Mouse (Mus musculus) embryonic stem cell, embryonic (primary cell): ENCODE measurements around the gene Glyr1.

Experiments
- CTCF ChIA-PET, 4 experiments: fragments of 300-600 bp in 2 of 4; fragments of 350-600 bp in 2 of 4; sonication (Branson Sonifier 250); formaldehyde crosslinking; loops; one replicate each; lab custom pipeline; 2022; ENCODE audit warnings: inconsistent platforms in 2 of 4; lab: Charles Lee
- POLR2A ChIA-PET, 4 experiments: fragments of 300-600 bp in 2 of 4; fragments of 350-600 bp in 2 of 4; sonication (Branson Sonifier 250); formaldehyde crosslinking; loops; one replicate each; lab custom pipeline; 2022; ENCODE audit warnings: antibody characterized with exemption in 4 of 4, inconsistent platforms in 1 of 4; lab: Charles Lee

Glyr1 gene

GRCm38 (mm10) chr16:5049774-5050234 lies at the start of gene Glyr1, which contains the start of gene Ubn1:
Glyr1 (minus strand) TSS chr16:5049863.
Ubn1 (plus strand) TSS chr16:5050057.
- CTCF ChIA-PET = interaction anchor here in 2 of 4 experiments (0.5 to 1.0 kb wide), 3 partner anchors 27 to 293 kb away, joined by 3 read pairs; no protein-coding TSS in a partner anchor
- POLR2A ChIA-PET = interaction anchor here (0.6 to 3.6 kb wide), 82 partner anchors 9 to 1073 kb away, joined by 3 to 53 read pairs (median 4); partner anchors contain the start of genes Rogdi (in 3 of the 4), Anks3 (in 2 of the 4), Cdip1 (in 2 of the 4) and Mgrn1 (in 2 of the 4)

- ChIA-PET POLR2A (interaction anchor here (0.7 to 1.4 kb wide), 7 partner anchors 8 to 828 kb away, joined by 3 to 4 read pairs (median 3); partner anchors contain the start of gene Rogdi (in 1 of the 4)), CTCF (interaction anchor here in 2 of 4 experiments (0.5 to 0.6 kb wide), 2 partner anchors 18 to 210 kb away, joined by 3 read pairs; no protein-coding TSS in a partner anchor)
Measured at GRCm38 (mm10) chr16:5096504-5096903, 46.8 kb upstream of the Glyr1 start.

- POLR2A ChIA-PET = interaction anchor here in 2 of 4 experiments (0.6 to 1.6 kb wide), 4 partner anchors 8 to 524 kb away, joined by 3 to 7 read pairs (median 3); partner anchors contain the start of gene Rogdi (in 1 of the 2)
- CTCF ChIA-PET = interaction anchor here in 1 of 4 experiments (0.6 kb wide), 1 partner anchor 86 kb away, joined by 3 read pairs; no protein-coding TSS in a partner anchor
Measured at GRCm38 (mm10) chr16:5093285-5093684, 43.6 kb upstream of the Glyr1 start.

GRCm38 (mm10) chr16:5089021-5089420 lies 39.4 kb upstream of the Glyr1 start:
- CTCF ChIA-PET = interaction anchor here in 1 of 4 experiments (0.6 to 1.2 kb wide), 2 partner anchors 28 to 106 kb away, joined by 3 to 4 read pairs; no protein-coding TSS in a partner anchor
- POLR2A ChIA-PET = interaction anchor here in 2 of 4 experiments (0.5 to 2.9 kb wide), 7 partner anchors 11 to 209 kb away, joined by 3 to 15 read pairs (median 4); partner anchors contain the start of gene Ubald1 (in 1 of the 2)

GRCm38 (mm10) chr16:5086179-5086578 lies 36.5 kb upstream of the Glyr1 start:
- ChIA-PET POLR2A (interaction anchor here in 1 of 4 experiments (1.5 to 2.9 kb wide), 2 partner anchors 8 to 10 kb away, joined by 4 to 15 read pairs; no protein-coding TSS in a partner anchor), CTCF (no interaction called here)

GRCm38 (mm10) chr16:5085196-5085595 lies 35.5 kb upstream of the Glyr1 start:
- POLR2A ChIA-PET = interaction anchor here in 2 of 4 experiments (0.7 to 1.5 kb wide), 7 partner anchors 9 to 29 kb away, joined by 3 to 7 read pairs (median 3); no protein-coding TSS in a partner anchor

GRCm38 (mm10) chr16:5074341-5074740 lies 24.7 kb upstream of the Glyr1 start:
- ChIA-PET POLR2A (interaction anchor here in 1 of 4 experiments (1.3 kb wide), 1 partner anchor 24 kb away, joined by 4 read pairs; the partner anchor contains the start of genes Glyr1 and Ubn1), CTCF (no interaction called here)

More at GRCm38 (mm10) chr16:5085196-5085595, 35.5 kb upstream of the Glyr1 start:
- CTCF ChIA-PET = no interaction called here

- POLR2A ChIA-PET = interaction anchor here in 1 of 4 experiments (0.6 to 1.3 kb wide), 2 partner anchors 10 to 59 kb away, joined by 3 to 4 read pairs; partner anchors contain the start of gene Rogdi
- CTCF ChIA-PET = no interaction called here
Measured at GRCm38 (mm10) chr16:5071974-5072373, 22.3 kb upstream of the Glyr1 start.

- ChIA-PET CTCF (interaction anchor here in 1 of 4 experiments (0.6 kb wide), 1 partner anchor 37 kb away, joined by 5 read pairs; no protein-coding TSS in a partner anchor), POLR2A (no interaction called here)
Measured at GRCm38 (mm10) chr16:5070321-5070720, 20.7 kb upstream of the Glyr1 start.

- ChIA-PET POLR2A (interaction anchor here in 3 of 4 experiments (0.7 to 3.2 kb wide), 3 partner anchors 13 to 31 kb away, joined by 3 to 13 read pairs (median 3); partner anchors contain the start of genes Glyr1 (in 1 of the 3) and Ubn1 (in 1 of the 3)), CTCF (no interaction called here)
Measured at GRCm38 (mm10) chr16:5063472-5063871, 13.8 kb upstream of the Glyr1 start.

- ChIA-PET POLR2A (interaction anchor here in 2 of 4 experiments (1.0 to 2.9 kb wide), 7 partner anchors 8 to 177 kb away, joined by 3 to 17 read pairs (median 9); partner anchors contain the start of genes Glyr1 (in 2 of the 2), Ubn1 (in 2 of the 2) and Nudt16l1 (in 1 of the 2)), CTCF (interaction anchor here in 3 of 4 experiments (0.6 to 1.6 kb wide), 6 partner anchors 9 to 138 kb away, joined by 3 to 7 read pairs (median 4); partner anchors contain the start of gene Rogdi (in 1 of the 3))
Measured at GRCm38 (mm10) chr16:5058114-5058513, 8.5 kb upstream of the Glyr1 start.

- CTCF ChIA-PET = interaction anchor here in 2 of 4 experiments (0.5 to 1.0 kb wide), 3 partner anchors 27 to 293 kb away, joined by 3 read pairs; no protein-coding TSS in a partner anchor
Measured at GRCm38 (mm10) chr16:5050251-5051110, 818 bp upstream of the Glyr1 start.

GRCm38 (mm10) chr16:5049182-5049773 lies 385 bp downstream of the Glyr1 start:
- CTCF ChIA-PET = interaction anchor here in 1 of 4 experiments (0.7 kb wide), 1 partner anchor 294 kb away, joined by 3 read pairs; no protein-coding TSS in a partner anchor
- POLR2A ChIA-PET = interaction anchor here (0.6 to 3.6 kb wide), 64 partner anchors 9 to 1073 kb away, joined by 3 to 53 read pairs (median 4); partner anchors contain the start of genes Rogdi (in 3 of the 4), Anks3 (in 2 of the 4), Ubald1 (in 2 of the 4) and Cdip1 (in 1 of the 4)

More at GRCm38 (mm10) chr16:5050251-5051110, 818 bp upstream of the Glyr1 start:
- POLR2A ChIA-PET = interaction anchor here (0.6 to 3.6 kb wide), 89 partner anchors 8 to 1074 kb away, joined by 3 to 53 read pairs (median 4); partner anchors contain the start of genes Rogdi (in 3 of the 4), Anks3 (in 2 of the 4), Cdip1 (in 2 of the 4) and Mgrn1 (in 2 of the 4)

- CTCF ChIA-PET = no interaction called here
- POLR2A ChIA-PET = interaction anchor here in 3 of 4 experiments (0.7 to 3.2 kb wide), 11 partner anchors 9 to 514 kb away, joined by 3 to 17 read pairs (median 3); no protein-coding TSS in a partner anchor
Measured at GRCm38 (mm10) chr16:5045322-5045721, 4.3 kb downstream of the Glyr1 start.

- CTCF ChIA-PET = interaction anchor here in 1 of 4 experiments (0.6 kb wide), 1 partner anchor 10 kb away, joined by 3 read pairs; no protein-coding TSS in a partner anchor
- POLR2A ChIA-PET = interaction anchor here in 2 of 4 experiments (0.8 to 3.5 kb wide), 7 partner anchors 9 to 21 kb away, joined by 3 to 14 read pairs (median 3); partner anchors contain the start of genes Glyr1 (in 2 of the 2) and Ubn1 (in 2 of the 2)
Measured at GRCm38 (mm10) chr16:5036649-5037234, 12.9 kb downstream of the Glyr1 start.

GRCm38 (mm10) chr16:5035591-5035990 lies 14.1 kb downstream of the Glyr1 start:
- POLR2A ChIA-PET = interaction anchor here in 2 of 4 experiments (1.2 to 3.5 kb wide), 4 partner anchors 9 to 14 kb away, joined by 3 to 17 read pairs (median 4); partner anchors contain the start of genes Glyr1 (in 2 of the 2) and Ubn1 (in 2 of the 2)
- CTCF ChIA-PET = no interaction called here
